Mouse (Mus musculus): Measurements from ENCODE around the gene Cutc. TPM values are rescaled to one million over a fixed set of nuclear protein-coding genes. Genes with fewer than 3 reads are reported as not detected.

The Cutc gene
- polyA plus RNA-seq, 1 experiment, result 26.1 TPM

GRCm38 (mm10) chr19:43720061-43720460, 32.7 kb upstream of the Cutc start:
- no peaks in the 10 kb centered on the region for H3K4me1 ChIP-seq (ENCODE audit: control insufficient read depth, insufficient read depth, low read length)
- no peaks in the 10 kb centered on the region for H3K36me3 ChIP-seq (ENCODE audit: control insufficient read depth, insufficient read depth, low read length)
- TF ChIP-seq CTCF (IDR thresholded peaks at IDR 0.05; ENCODE audit: control insufficient read depth, insufficient read depth, insufficient replicate concordance, low read depth, low read length), result no peak
- TF ChIP-seq POLR2A (IDR thresholded peaks at IDR 0.05; ENCODE audit: control insufficient read depth, low read depth, low read length), result no peak
- no peaks in the 10 kb centered on the region for H3K27me3 ChIP-seq (ENCODE audit: control insufficient read depth, insufficient read depth, low read length)
- no peak overlapping the region for H3K4me3 ChIP-seq (ENCODE audit: control insufficient read depth, low read depth, low read length)
- no peak overlapping the region for H3K27ac ChIP-seq (ENCODE audit: control insufficient read depth, insufficient read depth, low read depth, low read length)

GRCm38 (mm10) chr19:43722891-43723290, 29.9 kb upstream of the Cutc start:
- Histone ChIP-seq H3K4me1 (ENCODE audit: control insufficient read depth, insufficient read depth, low read length) (no peaks in the 10 kb centered on the region), H3K4me3 (ENCODE audit: control insufficient read depth, low read depth, low read length) (no peak overlapping the region), H3K27ac (ENCODE audit: control insufficient read depth, insufficient read depth, low read depth, low read length) (no peak overlapping the region), H3K36me3 (ENCODE audit: control insufficient read depth, insufficient read depth, low read length) (no peaks in the 10 kb centered on the region), H3K27me3 (ENCODE audit: control insufficient read depth, insufficient read depth, low read length) (no peaks in the 10 kb centered on the region)
- TF ChIP-seq CTCF (IDR thresholded peaks at IDR 0.05; ENCODE audit: control insufficient read depth, insufficient read depth, insufficient replicate concordance, low read depth, low read length), result no peak
- no peak for TF ChIP-seq POLR2A (IDR thresholded peaks at IDR 0.05; ENCODE audit: control insufficient read depth, low read depth, low read length)

- Histone ChIP-seq H3K4me3 (ENCODE audit: control insufficient read depth, low read depth, low read length) (no peak overlapping the region), H3K27ac (ENCODE audit: control insufficient read depth, insufficient read depth, low read depth, low read length) (no peak overlapping the region), H3K27me3 (ENCODE audit: control insufficient read depth, insufficient read depth, low read length) (no peaks in the 10 kb centered on the region), H3K4me1 (ENCODE audit: control insufficient read depth, insufficient read depth, low read length) (no peaks in the 10 kb centered on the region), H3K36me3 (ENCODE audit: control insufficient read depth, insufficient read depth, low read length) (no peaks in the 10 kb centered on the region)
- no peak for TF ChIP-seq POLR2A (IDR thresholded peaks at IDR 0.05; ENCODE audit: control insufficient read depth, low read depth, low read length)
- TF ChIP-seq CTCF (IDR thresholded peaks at IDR 0.05; ENCODE audit: control insufficient read depth, insufficient read depth, insufficient replicate concordance, low read depth, low read length), result no peak
Observed at GRCm38 (mm10) chr19:43723501-43723900, 29.3 kb upstream of the Cutc start.

DNA sequence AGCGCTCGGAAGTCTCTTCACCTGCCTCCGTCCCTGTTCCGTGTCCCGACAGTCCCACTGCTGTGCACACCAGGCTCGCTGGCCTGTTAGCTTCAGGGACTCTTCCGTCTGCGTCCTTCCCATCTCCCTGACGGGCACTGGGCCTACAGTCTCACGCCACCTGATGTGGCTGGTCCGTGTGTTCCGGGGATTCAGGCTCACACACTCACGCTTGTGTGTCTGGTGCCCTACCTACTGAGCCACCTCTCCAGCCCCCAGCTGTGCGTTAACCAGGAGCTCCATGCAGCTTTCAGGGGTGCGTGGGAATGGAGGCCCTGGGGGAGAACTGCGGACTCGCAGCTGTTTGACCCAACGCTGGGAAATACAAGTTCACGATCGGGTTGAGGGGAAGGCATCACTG, 28.6 kb upstream of the Cutc start:
- H3K4me1 ChIP-seq (ENCODE audit: control insufficient read depth, insufficient read depth, low read length), result no peaks in the 10 kb centered on the region
- no peaks in the 10 kb centered on the region for H3K36me3 ChIP-seq (ENCODE audit: control insufficient read depth, insufficient read depth, low read length)

DNA sequence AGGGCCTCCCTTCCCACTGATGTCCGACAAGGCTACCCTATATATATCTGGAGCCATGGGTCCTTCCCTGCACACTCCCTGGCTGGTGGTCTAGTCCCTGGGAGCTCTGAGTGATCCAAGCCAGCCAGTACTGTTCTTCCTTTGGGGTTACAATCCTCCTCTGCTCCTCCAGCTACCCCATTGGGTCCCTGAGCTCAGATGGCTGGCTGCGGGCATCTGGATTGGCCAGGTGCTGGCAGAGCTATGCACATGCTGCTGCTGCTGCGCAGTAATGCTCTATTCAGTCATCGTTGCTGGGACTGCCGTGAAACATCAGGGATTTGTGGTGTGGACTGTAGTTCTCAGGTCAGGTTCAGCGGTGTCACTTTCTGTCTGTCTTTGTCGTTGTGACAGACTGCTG, 28.0 kb upstream of the Cutc start:
- TF ChIP-seq POLR2A (IDR thresholded peaks at IDR 0.05; ENCODE audit: control insufficient read depth, low read depth, low read length) (no peak), CTCF (IDR thresholded peaks at IDR 0.05; ENCODE audit: control insufficient read depth, insufficient read depth, insufficient replicate concordance, low read depth, low read length) (no peak)
- Histone ChIP-seq H3K27ac (ENCODE audit: control insufficient read depth, insufficient read depth, low read depth, low read length) (no peak overlapping the region), H3K36me3 (ENCODE audit: control insufficient read depth, insufficient read depth, low read length) (no peaks in the 10 kb centered on the region), H3K4me3 (ENCODE audit: control insufficient read depth, low read depth, low read length) (no peak overlapping the region), H3K27me3 (ENCODE audit: control insufficient read depth, insufficient read depth, low read length) (no peaks in the 10 kb centered on the region), H3K4me1 (ENCODE audit: control insufficient read depth, insufficient read depth, low read length) (no peaks in the 10 kb centered on the region)

More for the DNA sequence above, 28.6 kb upstream of the Cutc start:
- no peak overlapping the region for H3K27ac ChIP-seq (ENCODE audit: control insufficient read depth, insufficient read depth, low read depth, low read length)
- TF ChIP-seq POLR2A (IDR thresholded peaks at IDR 0.05; ENCODE audit: control insufficient read depth, low read depth, low read length), result no peak
- TF ChIP-seq CTCF (IDR thresholded peaks at IDR 0.05; ENCODE audit: control insufficient read depth, insufficient read depth, insufficient replicate concordance, low read depth, low read length), result no peak
- no peak overlapping the region for H3K4me3 ChIP-seq (ENCODE audit: control insufficient read depth, low read depth, low read length)
- H3K27me3 ChIP-seq (ENCODE audit: control insufficient read depth, insufficient read depth, low read length), result no peaks in the 10 kb centered on the region

DNA sequence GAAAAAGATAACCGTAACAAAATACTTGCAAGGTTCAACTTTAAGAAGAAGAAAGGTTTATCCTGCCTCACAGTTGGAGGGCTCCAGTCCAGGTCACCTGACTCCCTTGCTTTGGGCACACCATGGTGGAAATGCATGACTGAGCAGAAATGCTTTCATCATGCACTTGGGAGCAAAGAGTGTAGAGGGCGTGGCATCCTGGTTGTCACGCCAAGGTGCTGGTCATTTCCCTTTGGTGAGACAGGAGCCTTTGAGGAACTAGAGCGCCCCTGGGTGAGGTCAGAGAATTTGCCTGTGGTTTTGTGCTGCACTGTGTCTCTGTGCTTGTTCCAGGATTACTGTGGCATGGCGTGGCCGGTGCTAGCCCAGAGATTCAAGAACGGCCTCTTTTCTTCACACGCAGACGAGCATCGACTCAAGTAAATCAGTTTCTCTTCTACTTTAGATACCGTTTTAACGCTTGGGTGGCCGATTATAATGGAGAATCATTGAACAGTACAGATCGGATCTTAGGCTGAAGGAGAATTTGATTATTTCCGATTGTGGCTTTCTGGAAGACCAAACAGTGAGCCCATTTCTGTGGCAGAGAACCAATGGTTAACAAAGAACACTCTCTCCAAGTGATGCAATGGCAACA, 26.2 kb upstream of the Cutc start:
- Histone ChIP-seq H3K36me3 (ENCODE audit: control insufficient read depth, insufficient read depth, low read length) (no peaks in the 10 kb centered on the region), H3K4me1 (ENCODE audit: control insufficient read depth, insufficient read depth, low read length) (no peaks in the 10 kb centered on the region), H3K4me3 (ENCODE audit: control insufficient read depth, low read depth, low read length) (no peak overlapping the region), H3K27me3 (ENCODE audit: control insufficient read depth, insufficient read depth, low read length) (no peaks in the 10 kb centered on the region), H3K27ac (ENCODE audit: control insufficient read depth, insufficient read depth, low read depth, low read length) (no peak overlapping the region)
- TF ChIP-seq CTCF (IDR thresholded peaks at IDR 0.05; ENCODE audit: control insufficient read depth, insufficient read depth, insufficient replicate concordance, low read depth, low read length) (no peak), POLR2A (IDR thresholded peaks at IDR 0.05; ENCODE audit: control insufficient read depth, low read depth, low read length) (no peak)

- TF ChIP-seq CTCF (IDR thresholded peaks at IDR 0.05; ENCODE audit: control insufficient read depth, insufficient read depth, insufficient replicate concordance, low read depth, low read length), result no peak
- no peak for TF ChIP-seq POLR2A (IDR thresholded peaks at IDR 0.05; ENCODE audit: control insufficient read depth, low read depth, low read length)
- Histone ChIP-seq H3K27ac (ENCODE audit: control insufficient read depth, insufficient read depth, low read depth, low read length) (no peak overlapping the region; the same call in 1 of the 2 replicates), H3K27me3 (ENCODE audit: control insufficient read depth, insufficient read depth, low read length) (no peaks in the 10 kb centered on the region), H3K4me3 (ENCODE audit: control insufficient read depth, low read depth, low read length) (peak overlapping the region; percentile 48), H3K4me1 (ENCODE audit: control insufficient read depth, insufficient read depth, low read length) (no peaks in the 10 kb centered on the region), H3K36me3 (ENCODE audit: control insufficient read depth, insufficient read depth, low read length) (no peaks in the 10 kb centered on the region)
Observed at GRCm38 (mm10) chr19:43729296-43730036, 23.3 kb upstream of the Cutc start.
